Mouse (Mus musculus): ENCODE measurements around the gene Pik3c2a. TPM values are rescaled to one million over a fixed set of nuclear protein-coding genes. Genes with fewer than 3 reads are reported as not detected.

Gene Pik3c2a
- polyA plus RNA-seq, 1 experiment from 2014 or later, result 21.5 TPM

DNA sequence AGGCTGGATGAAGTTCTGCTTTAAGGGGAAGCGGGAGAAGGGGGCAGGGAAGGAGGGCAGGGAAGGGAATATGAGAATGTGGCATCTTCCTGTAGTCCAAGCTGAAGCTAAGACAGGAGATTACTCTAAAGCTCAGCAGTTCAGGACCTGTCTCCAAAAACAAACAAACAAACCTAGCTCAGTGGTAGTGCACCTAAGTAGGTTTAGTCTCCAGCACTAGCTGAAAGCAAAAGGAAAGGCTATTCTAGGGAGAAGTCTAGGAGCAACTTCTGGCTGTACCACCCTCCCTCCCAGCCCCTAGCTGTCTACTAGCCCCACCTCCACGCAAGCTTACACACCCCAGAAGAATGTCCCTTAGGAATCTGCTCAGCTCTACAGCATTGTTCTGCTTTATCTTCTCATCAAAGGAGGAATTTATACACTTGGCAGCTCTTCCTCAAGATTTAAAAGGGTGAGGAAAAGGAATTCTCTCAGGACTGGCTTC lies 1.1 kb upstream of the Pik3c2a start:
- ATAC-seq, result peak; percentile 27
- TF ChIP-seq CTCF (IDR thresholded peaks at IDR 0.05; ENCODE audit: low read depth), result no peak
- Histone ChIP-seq H3K27me3 (replicated peaks; ENCODE audit: control insufficient read depth, insufficient read depth, low read length) (no peaks in the 10 kb centered on the region), H3K9me3 (ENCODE audit: control insufficient read depth) (no peaks in the 10 kb centered on the region), H3K4me2 (replicated peaks; ENCODE audit: low read depth) (peak overlapping the region; percentile 86), H3K4me1 (replicated peaks; ENCODE audit: control insufficient read depth, insufficient read depth, low read length) (0 out of 2 replicates have a peak, but pooled peaks cover 6% of the 10 kb centered on the region), H3K4me3 (ENCODE audit: low read depth, low read length) (peak overlapping the region; percentile 83), H3K9ac (ENCODE audit: low read depth, low read length) (peak overlapping the region; percentile 92), H3K36me3 (ENCODE audit: control insufficient read depth, insufficient read depth) (no peaks in the 10 kb centered on the region), H3K27ac (ENCODE audit: low read depth, low read length) (peak overlapping the region; percentile 95)
- WGBS, result 0% methylated on average over 2 of the region's 2 CpGs

DNA sequence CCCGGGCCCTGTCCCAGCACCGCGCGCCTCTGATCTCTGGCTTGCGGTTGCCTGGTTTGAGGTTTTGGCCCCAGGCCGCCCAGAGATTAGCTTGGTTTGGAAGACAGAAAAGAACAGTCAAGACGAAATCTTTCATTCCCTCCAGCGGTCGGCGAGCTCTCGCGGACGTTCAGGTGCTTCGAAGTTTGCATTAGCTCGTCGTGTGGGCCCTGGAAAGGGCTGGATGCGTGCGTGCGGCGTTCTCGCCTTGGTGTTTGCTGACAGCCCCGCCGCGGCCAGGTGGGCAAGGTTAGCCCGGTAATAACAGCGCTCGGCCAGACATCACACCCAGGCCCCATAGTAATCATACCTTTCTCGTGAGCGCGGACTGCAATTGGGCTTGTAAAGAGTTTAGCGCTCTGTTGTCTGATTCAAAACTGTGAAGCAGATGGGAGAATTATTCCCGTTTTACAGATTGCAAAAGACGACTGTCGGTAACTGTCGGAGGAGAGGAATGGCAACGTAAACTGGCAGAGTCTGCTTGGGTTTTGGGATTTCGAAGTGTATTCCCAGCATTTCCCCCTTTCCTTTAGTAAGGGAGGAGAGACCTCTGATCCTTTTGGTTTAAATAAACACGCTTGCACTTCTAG lies 562 bp upstream of the Pik3c2a start:
- under 1% methylated on average over 38 of the region's 38 CpGs for WGBS
- Histone ChIP-seq H3K4me1 (replicated peaks; ENCODE audit: control insufficient read depth, insufficient read depth, low read length) (0 out of 2 replicates have a peak, but pooled peaks cover 6% of the 10 kb centered on the region), H3K27me3 (replicated peaks; ENCODE audit: control insufficient read depth, insufficient read depth, low read length) (no peaks in the 10 kb centered on the region), H3K27ac (ENCODE audit: low read depth, low read length) (peak overlapping the region; percentile 95), H3K36me3 (ENCODE audit: control insufficient read depth, insufficient read depth) (no peaks in the 10 kb centered on the region), H3K4me2 (replicated peaks; ENCODE audit: low read depth) (peak overlapping the region; percentile 86), H3K4me3 (ENCODE audit: low read depth, low read length) (peak overlapping the region; percentile 83), H3K9me3 (ENCODE audit: control insufficient read depth) (no peaks in the 10 kb centered on the region), H3K9ac (ENCODE audit: low read depth, low read length) (peak overlapping the region; percentile 92)
- peak; percentile 54 for ATAC-seq
- TF ChIP-seq CTCF (IDR thresholded peaks at IDR 0.05; ENCODE audit: low read depth), result no peak

DNA sequence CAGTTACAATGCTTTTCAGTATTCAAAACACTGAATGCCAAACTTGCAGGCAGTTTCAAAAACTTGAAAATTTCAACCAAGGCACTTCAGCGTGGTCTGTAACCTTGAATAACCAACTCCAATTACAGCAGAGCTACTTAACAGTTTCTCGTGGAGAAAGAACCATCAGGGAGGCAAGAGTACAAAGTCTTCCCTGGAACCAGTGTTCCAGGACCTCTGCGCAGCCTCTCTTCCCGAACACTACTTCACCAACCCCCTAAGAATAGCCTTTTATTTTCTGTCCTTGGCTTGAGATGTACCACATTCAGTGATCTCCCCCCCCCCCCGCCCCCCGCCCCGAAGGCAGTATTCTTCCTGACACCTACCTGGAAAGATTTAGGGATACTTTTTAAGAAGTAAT lies 1.0 kb downstream of the Pik3c2a start:
- ATAC-seq, result no peak
- Histone ChIP-seq H3K36me3 (ENCODE audit: control insufficient read depth, insufficient read depth) (no peaks in the 10 kb centered on the region; the same call in 1 of the 2 replicates), H3K27ac (ENCODE audit: low read depth, low read length) (peak overlapping the region; percentile 95)

DNA sequence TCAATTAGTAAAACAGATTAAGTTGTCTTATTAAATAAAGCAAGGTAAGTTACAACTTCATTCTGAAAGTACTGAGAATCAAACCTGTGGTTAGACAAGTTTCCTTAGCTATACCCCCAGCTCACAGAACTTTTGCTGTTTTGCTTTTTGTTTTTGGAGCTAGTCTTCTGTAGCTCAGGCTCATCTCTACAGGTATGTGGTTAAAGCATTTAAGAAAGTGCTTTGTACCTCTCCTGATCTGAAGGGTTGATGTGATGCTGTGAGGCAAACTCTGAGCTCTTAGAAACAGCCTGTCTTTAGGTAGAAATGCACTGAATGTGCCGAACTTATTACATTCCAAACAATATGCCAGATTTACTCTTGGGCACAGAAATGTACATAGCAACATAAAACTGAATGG lies 1.9 kb downstream of the Pik3c2a start:
- H3K9ac ChIP-seq (ENCODE audit: low read depth, low read length), result peak overlapping the region; percentile 92; the same call in 1 of the 2 replicates
- peak overlapping the region; percentile 86 for H3K4me2 ChIP-seq (replicated peaks; ENCODE audit: low read depth)
- H3K4me3 ChIP-seq (ENCODE audit: low read depth, low read length), result peak overlapping the region; percentile 83
- H3K27ac ChIP-seq (ENCODE audit: low read depth, low read length), result no peak overlapping the region
- no peaks in the 10 kb centered on the region for H3K27me3 ChIP-seq (replicated peaks; ENCODE audit: control insufficient read depth, insufficient read depth, low read length)
- no peak for TF ChIP-seq CTCF (IDR thresholded peaks at IDR 0.05; ENCODE audit: low read depth)
- H3K9me3 ChIP-seq (ENCODE audit: control insufficient read depth), result no peaks in the 10 kb centered on the region
- no peaks in the 10 kb centered on the region; the same call in 1 of the 2 replicates for H3K36me3 ChIP-seq (ENCODE audit: control insufficient read depth, insufficient read depth)
- H3K4me1 ChIP-seq (replicated peaks; ENCODE audit: control insufficient read depth, insufficient read depth, low read length), result 0 out of 2 replicates have a peak, but pooled peaks cover 6% of the 10 kb centered on the region
- WGBS, result 55% methylated on average over 1 of the region's 1 CpGs
- no peak for ATAC-seq

More for the DNA sequence above, 1.0 kb downstream of the Pik3c2a start:
- peak overlapping the region; percentile 83 for H3K4me3 ChIP-seq (ENCODE audit: low read depth, low read length)
- H3K4me2 ChIP-seq (replicated peaks; ENCODE audit: low read depth), result peak overlapping the region; percentile 86
- H3K9me3 ChIP-seq (ENCODE audit: control insufficient read depth), result no peaks in the 10 kb centered on the region
- H3K9ac ChIP-seq (ENCODE audit: low read depth, low read length), result peak overlapping the region; percentile 92
- TF ChIP-seq CTCF (IDR thresholded peaks at IDR 0.05; ENCODE audit: low read depth), result no peak
- 4% methylated on average over 7 of the region's 7 CpGs for WGBS
- no peaks in the 10 kb centered on the region for H3K27me3 ChIP-seq (replicated peaks; ENCODE audit: control insufficient read depth, insufficient read depth, low read length)
- H3K4me1 ChIP-seq (replicated peaks; ENCODE audit: control insufficient read depth, insufficient read depth, low read length), result 0 out of 2 replicates have a peak, but pooled peaks cover 6% of the 10 kb centered on the region

DNA sequence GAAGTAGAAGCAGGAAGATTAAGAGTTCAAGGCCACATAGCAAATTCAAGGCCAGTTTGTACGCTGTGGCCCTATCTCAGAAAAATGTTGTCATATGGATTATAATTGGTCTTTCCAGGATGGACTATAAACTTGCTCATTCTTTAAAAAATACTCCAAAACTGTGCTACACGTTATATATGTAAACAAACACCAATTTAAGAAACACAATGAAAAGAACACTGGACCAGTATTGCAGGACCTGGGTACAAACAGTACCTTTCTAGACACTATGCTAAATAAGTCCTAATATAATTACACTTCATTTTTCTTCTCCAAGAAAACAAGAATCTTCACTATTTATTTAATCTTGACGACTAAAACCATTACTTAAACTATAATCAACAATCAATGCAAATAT lies 11.6 kb downstream of the Pik3c2a start:
- H3K27me3 ChIP-seq (replicated peaks; ENCODE audit: control insufficient read depth, insufficient read depth, low read length), result no peaks in the 10 kb centered on the region
- no peak overlapping the region for H3K9ac ChIP-seq (ENCODE audit: low read depth, low read length)
- H3K36me3 ChIP-seq (ENCODE audit: control insufficient read depth, insufficient read depth), result no peaks in the 10 kb centered on the region
- H3K27ac ChIP-seq (ENCODE audit: low read depth, low read length), result 0 out of 2 replicates have a peak overlapping the region, but pooled peaks have one; percentile 50
- no peak for ATAC-seq
- no peak overlapping the region for H3K4me2 ChIP-seq (replicated peaks; ENCODE audit: low read depth)
- H3K9me3 ChIP-seq (ENCODE audit: control insufficient read depth), result no peaks in the 10 kb centered on the region
- no peaks in the 10 kb centered on the region; the same call in 1 of the 2 replicates for H3K4me1 ChIP-seq (replicated peaks; ENCODE audit: control insufficient read depth, insufficient read depth, low read length)
- 40% methylated on average over 3 of the region's 3 CpGs for WGBS
- no peak overlapping the region for H3K4me3 ChIP-seq (ENCODE audit: low read depth, low read length)
- TF ChIP-seq CTCF (IDR thresholded peaks at IDR 0.05; ENCODE audit: low read depth), result no peak

DNA sequence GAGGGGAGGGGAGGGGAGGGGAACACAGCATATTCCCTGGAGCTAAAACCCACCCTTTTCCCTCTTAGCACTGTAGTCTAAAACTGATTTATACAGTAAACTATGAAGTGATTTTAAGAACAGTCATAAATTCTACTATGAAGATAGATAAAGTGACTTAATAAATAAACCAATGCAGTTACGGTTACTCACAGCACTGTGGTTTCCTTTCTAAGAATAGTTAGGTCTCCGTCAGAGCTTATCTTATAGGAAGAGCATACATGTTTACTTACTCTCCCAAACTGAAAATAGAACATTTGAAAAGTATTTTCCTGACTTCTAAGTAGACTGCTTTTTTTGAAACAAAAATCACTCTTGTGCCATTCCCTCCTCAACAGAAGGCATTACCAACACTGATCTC lies 12.3 kb downstream of the Pik3c2a start:
- TF ChIP-seq CTCF (IDR thresholded peaks at IDR 0.05; ENCODE audit: low read depth), result no peak
- Histone ChIP-seq H3K4me1 (replicated peaks; ENCODE audit: control insufficient read depth, insufficient read depth, low read length) (no peaks in the 10 kb centered on the region; the same call in 1 of the 2 replicates), H3K36me3 (ENCODE audit: control insufficient read depth, insufficient read depth) (no peaks in the 10 kb centered on the region), H3K9ac (ENCODE audit: low read depth, low read length) (no peak overlapping the region), H3K9me3 (ENCODE audit: control insufficient read depth) (no peaks in the 10 kb centered on the region), H3K27me3 (replicated peaks; ENCODE audit: control insufficient read depth, insufficient read depth, low read length) (no peaks in the 10 kb centered on the region), H3K4me3 (ENCODE audit: low read depth, low read length) (no peak overlapping the region), H3K27ac (ENCODE audit: low read depth, low read length) (0 out of 2 replicates have a peak overlapping the region, but pooled peaks have one; percentile 50), H3K4me2 (replicated peaks; ENCODE audit: low read depth) (no peak overlapping the region)
- ATAC-seq, result peak; percentile 26; the same call in 1 of the 2 replicates
- WGBS, result 10% methylated on average over 2 of the region's 2 CpGs

All from intestine, postnatal 0 days (tissue).